Mouse (Mus musculus): ENCODE data around the gene Aspscr1.

GRCm38 (mm10) chr11:120628601-120629340 lies 44.0 kb upstream of the Aspscr1 start:
- TF ChIP-seq CTCF (IDR thresholded peaks at IDR 0.05; ENCODE audit: borderline replicate concordance, extremely low read depth, insufficient read depth, insufficient read length) (no peak), POLR2A (IDR thresholded peaks at IDR 0.05; ENCODE audit: borderline replicate concordance, extremely low read depth, insufficient read depth, insufficient read length, poor library complexity, severe bottlenecking) (no peak)

Measured in brain, embryonic 14.5 days (tissue).